Mouse (Mus musculus): ENCODE measurements around the gene Fpr-rs7.

Gene Fpr-rs7

DNA sequence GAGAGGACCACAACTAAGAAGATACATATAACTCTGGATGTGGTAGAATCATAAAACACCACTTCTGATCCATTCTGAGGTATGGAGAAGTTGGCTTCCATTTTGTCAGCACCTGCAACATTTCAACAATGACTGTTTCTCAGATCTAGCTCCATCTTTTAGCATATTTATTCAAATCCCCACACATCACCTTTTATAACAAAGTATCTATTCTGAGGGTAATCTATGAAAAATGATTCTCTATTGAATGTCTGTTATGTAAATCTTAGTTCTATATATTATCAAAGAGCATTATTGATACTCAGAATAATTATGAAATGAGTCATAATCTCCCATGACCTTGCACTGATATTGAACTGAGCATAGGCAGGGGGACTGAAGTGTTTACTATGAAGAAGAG lies at the start of gene Fpr-rs7:
TSS of gene Fpr-rs7 (minus strand) at position 101 of the 400 bp plus-strand sequence.
- no peak for DNase-seq

DNA sequence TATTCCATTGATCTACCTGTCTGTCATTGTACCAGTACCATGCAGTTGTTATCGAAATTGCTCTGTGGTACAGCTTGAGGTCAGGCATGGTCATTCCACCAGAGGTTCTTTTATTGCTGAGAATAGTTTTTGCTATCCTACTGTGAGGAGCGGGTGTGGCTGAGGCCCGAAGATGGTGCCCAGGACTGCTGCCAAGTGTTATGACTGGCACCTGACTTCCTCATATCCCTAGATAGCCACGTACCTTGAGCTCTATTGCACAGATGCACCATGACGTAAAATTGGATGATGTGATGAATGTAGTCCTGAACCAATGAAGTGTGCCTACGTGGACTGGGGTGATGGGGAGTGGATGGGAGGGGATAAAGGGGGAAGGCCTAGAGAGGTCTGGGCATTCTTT lies 39.9 kb downstream of the Fpr-rs7 start:
- no peak for DNase-seq

DNA sequence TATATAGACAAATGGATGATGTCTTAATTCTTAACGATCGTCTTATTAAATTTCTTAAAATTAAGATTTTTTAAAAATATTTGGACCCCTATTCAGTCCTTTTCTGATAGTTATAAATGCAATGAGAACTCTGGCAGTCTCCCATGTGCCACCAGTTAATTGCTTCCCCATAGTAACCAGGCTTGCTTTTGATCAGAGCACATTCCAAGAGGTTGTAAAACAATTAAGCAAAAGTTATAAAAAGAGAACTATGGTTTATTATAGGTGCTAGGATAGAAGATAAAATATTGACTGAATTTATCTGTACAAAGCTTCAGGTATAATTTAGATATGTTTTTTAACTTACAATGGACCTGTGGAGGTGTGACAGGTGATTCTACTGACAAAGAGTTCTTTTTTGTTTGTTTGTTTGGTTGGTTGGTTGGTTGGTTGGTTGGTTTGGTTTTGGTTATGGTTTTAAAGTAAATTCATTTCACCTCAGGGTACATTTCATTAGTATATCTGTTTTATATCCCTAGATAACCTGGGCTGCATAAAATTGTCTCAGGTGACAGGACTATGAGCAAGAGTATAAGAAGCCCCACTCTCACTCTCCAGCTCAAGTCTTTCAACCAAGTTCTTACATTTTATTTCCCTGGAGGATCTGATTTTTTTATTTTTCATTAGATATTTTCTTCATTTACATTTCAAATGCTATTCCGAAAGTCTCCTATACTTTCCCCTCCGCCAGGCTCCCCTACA lies 42.2 kb downstream of the Fpr-rs7 start:
- DNase-seq = no peak

Data from cerebellum, postnatal 10 days (tissue).